Mouse (Mus musculus) kidney, postnatal 0 days (tissue): ENCODE results near the gene Olfr802. TPM values are rescaled to one million over a fixed set of nuclear protein-coding genes. Genes with fewer than 3 reads are reported as not detected.

Source experiments
- ATAC-seq: fragments of 200-750 bp; cut with Nextera tagmentation; replicated peaks from 2 replicates; pipeline ENCODE4 v1.8.0; 2017; ENCODE audit warnings: low read depth, moderate number of reproducible peaks, moderate TSS enrichment, moderate library complexity; ENCODE audit not compliant: low FRiP score
- DNase-seq: peaks from one replicate; pipeline ENCODE4 v3.0.0-alpha.2; 2016; ENCODE audit warnings: low spot score
- H3K27ac ChIP-seq: fragments of 300-500 bp; sonication (generic); 2 replicates; pipeline ENCODE4 v1.5.1; 2014; ENCODE audit warnings: mild to moderate bottlenecking
- H3K27me3 ChIP-seq: fragments of 300-500 bp; sonication (generic); 2 replicates; pipeline ENCODE4 v1.6.1; 2014; ENCODE audit warnings: low read length, mixed read lengths; ENCODE audit not compliant: insufficient read depth
- H3K36me3 ChIP-seq: fragments of 300-500 bp; sonication (generic); 2 replicates; pipeline ENCODE4 v1.6.1; 2014; ENCODE audit warnings: low read length, mixed read lengths; ENCODE audit not compliant: insufficient read depth
- H3K4me1 ChIP-seq: fragments of 300-500 bp; sonication (generic); replicated peaks from 2 replicates; pipeline ENCODE4 v1.6.1; 2014; ENCODE audit warnings: antibody characterized with exemption, low read length, mixed read lengths; ENCODE audit not compliant: insufficient read depth
- H3K4me2 ChIP-seq: fragments of 300-500 bp; sonication (generic); 2 replicates; pipeline ENCODE4 v1.6.1; 2014; ENCODE audit warnings: mild to moderate bottlenecking, low read length, moderate library complexity, mixed read lengths
- H3K4me3 ChIP-seq: fragments of 300-500 bp; sonication (generic); replicated peaks from 2 replicates; pipeline ENCODE4 v1.5.1; 2014; ENCODE audit warnings: low read depth, low read length
- H3K9ac ChIP-seq: fragments of 300-500 bp; sonication (generic); 2 replicates; pipeline ENCODE4 v1.6.1; 2014; ENCODE audit warnings: low read depth, low read length
- H3K9me3 ChIP-seq: fragments of 300-500 bp; sonication (generic); replicated peaks from 2 replicates; pipeline ENCODE4 v1.6.1; 2016; ENCODE audit warnings: low read length, inconsistent platforms, mixed read lengths
- CTCF ChIP-seq: IDR thresholded peaks from 2 replicates; pipeline ENCODE4 v1.5.1; 2016; ENCODE audit warnings: antibody characterized with exemption, low read depth, mild to moderate bottlenecking, moderate library complexity
- WGBS: fragments of 180-500 bp; shearing (Covaris S2); extraction: QIAGEN DNeasy Blood & Tissue Kit; methylation state at CpG from one replicate; pipeline ENCODE4 v1.1.7; 2014; 5-methylcytosine and 5-hydroxymethylcytosine counted together
- polyA plus RNA-seq: library from polyadenylated mRNA; unstranded; fragments of >200 nt; fragmentation: Nextera tagmentation; extraction: Ambion mirVana; gene quantifications from 2 replicates; pipeline ENCODE4 v1.2.1, GENCODE M21; 2015

Olfr802 gene
- polyA plus RNA-seq, result not detected in 2 replicates

GRCm38 (mm10) chr10:129688069-129688468 is at the start of gene Olfr802:
Gene Olfr802, minus strand, starts transcription at chr10:129688169.
- 60% methylated on average over 1 of the region's 1 CpGs for WGBS
- Histone ChIP-seq H3K36me3 (no peaks in the 10 kb centered on the region), H3K4me3 (no peak within 1 kb of the TSS), H3K27me3 (no peaks in the 10 kb centered on the region), H3K27ac (no peak within 1 kb of the TSS), H3K9ac (no peak within 1 kb of the TSS), H3K9me3 (no peaks in the 10 kb centered on the region), H3K4me1 (no peaks in the 10 kb centered on the region), H3K4me2 (no peak within 1 kb of the TSS)
- TF ChIP-seq CTCF, result no peak
- ATAC-seq (no peak), DNase-seq (no peak)

GRCm38 (mm10) chr10:129729275-129729674 is 41.3 kb upstream of the Olfr802 start, which contains the start of gene Olfr805:
Gene Olfr805, minus strand, starts transcription at chr10:129729375.
- no peak for TF ChIP-seq CTCF
- Histone ChIP-seq H3K27ac (no peak within 1 kb of the TSS), H3K4me3 (no peak within 1 kb of the TSS), H3K27me3 (no peaks in the 10 kb centered on the region), H3K9ac (no peak within 1 kb of the TSS), H3K36me3 (no peaks in the 10 kb centered on the region), H3K4me1 (no peaks in the 10 kb centered on the region), H3K9me3 (no peaks in the 10 kb centered on the region), H3K4me2 (no peak within 1 kb of the TSS)
- no peak for DNase-seq
- ATAC-seq, result no peak
- WGBS, result 94% methylated on average over 2 of the region's 2 CpGs

DNA sequence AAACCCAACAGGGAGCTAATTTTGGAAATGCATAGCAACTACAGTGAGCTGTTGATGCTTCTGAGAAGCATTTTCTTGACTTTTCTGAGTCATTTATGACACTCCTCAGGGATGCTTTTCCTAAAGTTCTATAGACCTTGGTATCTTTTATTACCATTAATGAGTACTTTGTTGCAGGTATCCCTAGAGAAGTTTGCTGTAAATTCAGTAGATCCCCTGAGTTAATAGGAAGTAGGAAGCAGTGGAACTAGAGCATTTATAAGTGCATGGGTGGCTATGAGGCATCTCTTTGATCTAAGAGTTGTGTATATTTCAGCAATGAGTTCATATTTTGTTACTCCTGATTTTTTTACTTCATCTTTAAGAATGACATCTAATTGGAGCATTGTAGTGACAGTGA is 14.9 kb upstream of the Olfr802 start, which contains the start of gene Olfr804:
Gene Olfr804, plus strand, starts transcription at position 301 of the 400 bp plus-strand sequence.
- TF ChIP-seq CTCF, result no peak
- Histone ChIP-seq H3K4me2 (no peak within 1 kb of the TSS), H3K36me3 (no peaks in the 10 kb centered on the region), H3K9ac (no peak within 1 kb of the TSS), H3K4me3 (no peak within 1 kb of the TSS), H3K27me3 (no peaks in the 10 kb centered on the region), H3K4me1 (no peaks in the 10 kb centered on the region), H3K27ac (no peak within 1 kb of the TSS), H3K9me3 (no peaks in the 10 kb centered on the region)
- DNase-seq (no peak), ATAC-seq (no peak)

DNA sequence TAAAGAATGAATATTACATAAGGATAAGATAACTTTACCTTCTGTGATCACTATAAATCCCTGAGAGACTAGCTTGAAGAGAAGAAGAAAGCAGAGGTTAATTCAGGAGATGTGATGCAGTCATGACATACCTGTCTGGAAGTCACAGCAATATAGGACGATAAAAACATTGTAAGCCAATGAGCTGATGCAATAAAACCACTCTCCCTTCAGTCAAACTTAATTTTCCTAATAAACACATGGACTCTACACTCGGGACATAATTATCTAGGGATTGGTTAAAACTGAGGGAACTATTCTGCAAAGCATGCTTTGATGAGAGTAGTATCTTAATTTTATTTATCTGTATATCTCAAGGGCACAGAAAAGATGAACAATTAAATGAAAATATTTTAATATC is 6.2 kb upstream of the Olfr802 start, which contains the start of gene Olfr803:
Gene Olfr803, minus strand, starts transcription at position 101 of the 400 bp plus-strand sequence.
- Histone ChIP-seq H3K27me3 (no peaks in the 10 kb centered on the region), H3K36me3 (no peaks in the 10 kb centered on the region), H3K27ac (no peak within 1 kb of the TSS), H3K9me3 (no peaks in the 10 kb centered on the region), H3K9ac (no peak within 1 kb of the TSS), H3K4me3 (no peak within 1 kb of the TSS), H3K4me2 (no peak within 1 kb of the TSS), H3K4me1 (no peaks in the 10 kb centered on the region)
- WGBS, result 70% methylated on average over 2 of the region's 2 CpGs
- no peak for ATAC-seq
- TF ChIP-seq CTCF, result no peak
- DNase-seq, result no peak

DNA sequence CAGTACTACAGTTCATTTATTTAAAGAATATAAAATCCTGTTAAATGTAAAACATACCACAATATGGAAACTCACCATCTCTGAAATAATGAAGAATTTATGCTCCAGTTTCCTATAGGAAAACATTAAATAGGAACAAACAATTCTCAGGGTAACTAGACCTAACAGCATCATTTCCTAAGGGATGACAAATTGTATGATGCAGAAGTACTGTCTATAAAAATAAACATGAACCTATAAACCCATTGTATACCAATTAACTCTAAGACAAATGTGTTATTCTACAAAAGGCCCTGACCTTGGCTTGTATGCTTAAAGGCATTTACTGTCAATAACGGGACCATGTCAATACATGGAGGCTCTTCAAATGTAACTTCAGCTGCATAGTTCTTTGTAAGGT is 14.2 kb downstream of the Olfr802 start, which contains the start of gene Olfr801:
Gene Olfr801, minus strand, starts transcription at position 101 of the 400 bp plus-strand sequence.
- Histone ChIP-seq H3K27me3 (no peaks in the 10 kb centered on the region), H3K4me1 (no peaks in the 10 kb centered on the region), H3K27ac (no peak within 1 kb of the TSS), H3K4me3 (no peak within 1 kb of the TSS), H3K4me2 (no peak within 1 kb of the TSS), H3K36me3 (no peaks in the 10 kb centered on the region), H3K9ac (no peak within 1 kb of the TSS), H3K9me3 (no peaks in the 10 kb centered on the region)
- 76% methylated on average over 1 of the region's 1 CpGs for WGBS
- DNase-seq (no peak), ATAC-seq (no peak)
- TF ChIP-seq CTCF, result no peak

DNA sequence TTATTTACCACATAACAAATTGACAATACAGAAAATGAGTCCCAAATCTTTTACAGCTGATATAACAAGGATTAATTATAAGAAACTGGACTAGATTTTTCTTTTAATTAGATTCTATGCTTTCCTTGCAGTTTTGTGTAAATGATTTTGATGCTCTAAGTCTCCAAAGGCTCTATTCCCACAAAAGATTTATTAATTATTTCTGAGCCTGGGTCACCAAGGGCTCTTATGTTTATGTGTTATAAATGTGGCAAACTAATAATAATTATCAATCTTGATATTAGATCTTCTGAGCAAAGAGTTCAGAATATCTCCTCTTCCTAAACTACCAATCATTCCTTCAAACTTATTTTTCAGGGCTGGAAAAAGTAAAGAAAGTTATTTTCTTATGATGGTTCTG is 30.6 kb downstream of the Olfr802 start, which contains the start of gene Olfr800:
Gene Olfr800, plus strand, starts transcription at position 301 of the 400 bp plus-strand sequence.
- H3K27ac ChIP-seq, result no peak within 1 kb of the TSS
- H3K4me3 ChIP-seq, result no peak within 1 kb of the TSS
- ATAC-seq (no peak), DNase-seq (no peak)
- no peaks in the 10 kb centered on the region for H3K36me3 ChIP-seq
- H3K27me3 ChIP-seq, result no peaks in the 10 kb centered on the region
- no peaks in the 10 kb centered on the region for H3K4me1 ChIP-seq
- TF ChIP-seq CTCF, result no peak
- no peak within 1 kb of the TSS for H3K4me2 ChIP-seq
- H3K9me3 ChIP-seq, result no peaks in the 10 kb centered on the region
- no peak within 1 kb of the TSS for H3K9ac ChIP-seq

DNA sequence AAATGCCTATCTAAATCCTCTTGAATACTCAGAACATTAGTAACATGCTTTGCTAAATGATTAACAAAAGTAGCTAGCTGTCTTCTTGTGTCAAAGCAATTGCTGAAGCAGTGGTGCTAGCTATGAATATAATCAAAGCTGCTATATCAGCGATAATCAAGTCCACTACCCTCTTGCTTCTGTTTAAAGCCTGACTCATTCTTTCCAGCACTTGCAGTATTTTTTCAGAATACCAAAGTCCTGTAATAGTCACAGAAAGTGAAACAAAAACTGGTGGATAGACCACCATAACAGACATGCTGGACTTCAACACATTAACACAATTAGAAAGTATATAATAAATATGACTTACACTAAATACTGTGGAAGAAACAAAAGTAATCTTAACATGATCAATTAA is 36.2 kb downstream of the Olfr802 start:
- ATAC-seq, result no peak
- 80% methylated on average over 1 of the region's 1 CpGs for WGBS
- no peak for TF ChIP-seq CTCF
- Histone ChIP-seq H3K36me3 (no peaks in the 10 kb centered on the region), H3K9ac (no peak overlapping the region), H3K9me3 (no peaks in the 10 kb centered on the region), H3K4me1 (no peaks in the 10 kb centered on the region), H3K4me2 (no peak overlapping the region), H3K27ac (no peak overlapping the region), H3K4me3 (no peak overlapping the region), H3K27me3 (no peaks in the 10 kb centered on the region)
- no peak for DNase-seq
